Comparison of ENCODE assay signal across 10 mouse cellular contexts in the genomic region with DNA sequence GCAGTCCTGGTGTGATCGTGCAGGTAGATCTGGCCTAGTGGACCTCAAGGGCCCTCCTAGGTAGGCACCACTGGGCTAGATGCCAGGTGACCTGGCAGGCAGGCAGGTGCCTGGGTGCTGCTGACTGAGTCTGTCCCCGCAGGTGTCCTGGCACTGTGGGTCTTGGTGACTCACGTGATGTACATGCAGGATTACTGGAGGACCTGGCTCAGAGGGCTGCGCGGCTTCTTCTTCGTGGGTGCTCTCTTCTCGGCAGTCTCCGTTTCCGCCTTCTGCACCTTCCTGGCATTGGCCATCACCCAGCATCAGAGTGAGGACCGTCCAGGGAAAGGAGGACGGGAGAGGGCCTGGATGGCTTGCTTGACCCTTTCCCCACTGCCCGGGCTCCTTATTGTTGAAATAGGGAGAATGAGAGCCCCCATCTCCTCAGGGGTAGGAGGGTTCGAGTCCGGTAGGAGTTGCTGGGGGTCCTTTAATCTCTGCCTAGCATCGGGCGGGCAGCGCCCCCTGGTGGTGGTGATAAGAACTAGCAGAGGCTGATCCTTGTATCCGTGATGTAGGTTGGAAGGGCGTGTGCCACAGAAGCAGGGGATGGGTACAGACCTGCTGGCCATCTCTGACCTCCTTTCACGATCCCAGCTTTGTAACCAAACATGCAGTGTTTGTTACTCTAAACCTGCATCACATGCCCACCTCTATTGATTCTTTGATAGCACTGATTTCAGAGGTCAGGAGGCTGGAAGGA. TPM values are rescaled to one million over a fixed set of nuclear protein-coding genes. Genes with fewer than 3 reads are reported as not detected.
DNase-seq lines count a peak whose midpoint lies in the region; ATAC-seq and TF ChIP-seq lines count a peak whose summit lies in the region.
"Had no signal": no experiment of that assay in that cellular context is flagged by ENCODE, and none has a peak within 500 bp of the region (broad histone marks: within the 10 kb centered on the region; RNA-seq: fewer than 3 reads in every experiment).

No protein-coding gene starts in this region.

- no peaks in the 10 kb centered on the region for H3K27me3 ChIP-seq in kidney, embryonic 16.5 days (ENCODE audit: insufficient read depth, low read length)
- H3K27me3 ChIP-seq in CH12.LX (replicated peaks): no peaks in the 10 kb centered on the region
- H3K27me3 ChIP-seq in embryonic facial prominence, embryonic 14.5 days (replicated peaks; ENCODE audit: control insufficient read depth, insufficient read depth, low read length): no peaks in the 10 kb centered on the region
- no peaks in the 10 kb centered on the region for H3K27me3 ChIP-seq in limb, embryonic 14.5 days (ENCODE audit: control insufficient read depth, insufficient read depth, low read length)
- H3K27me3 ChIP-seq: lung, embryonic 15.5 days had no signal

- H3K9ac ChIP-seq in kidney, embryonic 16.5 days (replicated peaks; ENCODE audit: low read length): no peak overlapping the region
- no peak overlapping the region for H3K9ac ChIP-seq in CH12.LX (ENCODE audit: insufficient read depth, low read depth)
- H3K9ac ChIP-seq in embryonic facial prominence, embryonic 14.5 days (ENCODE audit: low read depth, low read length): no peak overlapping the region
- no peak overlapping the region for H3K9ac ChIP-seq in limb, embryonic 14.5 days (ENCODE audit: low read depth, low read length, severe bottlenecking)
- H3K9ac ChIP-seq: lung, embryonic 15.5 days had no signal

- H3K4me1 ChIP-seq in kidney, embryonic 16.5 days (ENCODE audit: insufficient read depth, low read length): peaks cover 27% of the 10 kb centered on the region
- peaks cover 21 to 50% of the 10 kb centered on the region in 2 experiments for H3K4me1 ChIP-seq in CH12.LX (ENCODE audit: control insufficient read depth in 1 of 2, insufficient read depth in 2 of 2)
- H3K4me1 ChIP-seq in embryonic facial prominence, embryonic 14.5 days (ENCODE audit: control insufficient read depth, insufficient read depth, low read length): 0 out of 2 replicates have a peak, but pooled peaks cover 1% of the 10 kb centered on the region
- peaks cover under 1% of the 10 kb centered on the region for H3K4me1 ChIP-seq in limb, embryonic 14.5 days (ENCODE audit: control insufficient read depth, insufficient read depth, low read length)

- in situ Hi-C loops in CH12.LX (cut with MboI; ENCODE audit: low pct_ligation_motif_present, low pct_unique_long_range_greater_than_20kb, low sequenced_read_pairs): loop anchor here (5.0 kb wide), 1 partner anchor 57 kb away; no protein-coding TSS in a partner anchor

- peak; percentile 67 for DNase-seq in kidney, adult 18-20 months
- DNase-seq in CH12.LX (ENCODE audit: extremely low read depth): peak; percentile 71
- peak; percentile 79 for DNase-seq in adrenal gland, postnatal 25 days
- peak; percentile 52 for DNase-seq in embryonic facial prominence, embryonic 14.5 days (ENCODE audit: low spot score)
- peak; percentile 55 for DNase-seq in limb, embryonic 14.5 days (ENCODE audit: low spot score)
- DNase-seq in right cerebral cortex, postnatal 4 days: peak; percentile 80
- DNase-seq in gastrocnemius, postnatal 36 days: no peak

- no peak overlapping the region for H3K27ac ChIP-seq in kidney, embryonic 16.5 days (ENCODE audit: low read length)
- H3K27ac ChIP-seq in CH12.LX (ENCODE audit: insufficient read depth, low read depth): peak overlapping the region; percentile 5; the same call in 1 of the 2 replicates
- no peak overlapping the region for H3K27ac ChIP-seq in embryonic facial prominence, embryonic 14.5 days (replicated peaks; ENCODE audit: low read depth, low read length)
- H3K27ac ChIP-seq in limb, embryonic 14.5 days (replicated peaks; ENCODE audit: low read depth, low read length): no peak overlapping the region
- H3K27ac ChIP-seq: lung, embryonic 15.5 days had no signal

- peak; percentile 52 for TF ChIP-seq RAD21 in CH12.LX (IDR thresholded peaks at IDR 0.05; ENCODE audit: low read depth, low read length)

- peaks cover 4% of the 10 kb centered on the region for H3K79me2 ChIP-seq in CH12.LX (replicated peaks; ENCODE audit: control insufficient read depth, extremely low read depth, insufficient read depth, poor library complexity, severe bottlenecking)

- peak; percentile 82 to 97 for TF ChIP-seq CTCF in CH12.LX (conservative IDR thresholded peaks at IDR 0.05 in 1 of 2, IDR thresholded peaks at IDR 0.05 in 1 of 2; ENCODE audit: low read depth in 2 of 2, low read length in 2 of 2)

- 58% methylated on average over 20 of the region's 20 CpGs for WGBS in kidney, embryonic 16.5 days
- 53% methylated on average over 19 of the region's 20 CpGs for WGBS in embryonic facial prominence, embryonic 14.5 days
- WGBS in limb, embryonic 14.5 days: 48% methylated on average over 17 of the region's 20 CpGs

- intact Hi-C loops in gastrocnemius, postnatal 36 days (cut with DNase I): no loop called here

- no peaks in the 10 kb centered on the region for H3K9me3 ChIP-seq in kidney, embryonic 16.5 days (ENCODE audit: low read length)
- H3K9me3 ChIP-seq in CH12.LX (replicated peaks; ENCODE audit: low read length): peaks cover 4% of the 10 kb centered on the region
- no peaks in the 10 kb centered on the region for H3K9me3 ChIP-seq in embryonic facial prominence, embryonic 14.5 days (ENCODE audit: control insufficient read depth, low read length)
- H3K9me3 ChIP-seq in limb, embryonic 14.5 days (ENCODE audit: control insufficient read depth, low read length): no peaks in the 10 kb centered on the region
- H3K9me3 ChIP-seq: lung, embryonic 15.5 days had no signal

- no peak overlapping the region for H3K4me2 ChIP-seq in kidney, embryonic 16.5 days (replicated peaks; ENCODE audit: low read depth, low read length)
- H3K4me2 ChIP-seq in CH12.LX (ENCODE audit: insufficient read depth, low read depth, poor library complexity, severe bottlenecking): no peak overlapping the region
- H3K4me2 ChIP-seq in embryonic facial prominence, embryonic 14.5 days (ENCODE audit: low read depth, low read length): no peak overlapping the region
- no peak overlapping the region for H3K4me2 ChIP-seq in limb, embryonic 14.5 days (replicated peaks; ENCODE audit: low read depth, low read length, severe bottlenecking)
- H3K4me2 ChIP-seq: lung, embryonic 15.5 days had no signal

- TF ChIP-seq EP300 in CH12.LX (IDR thresholded peaks at IDR 0.05; ENCODE audit: low read length): no peak

- no peak overlapping the region for H3K4me3 ChIP-seq in kidney, embryonic 16.5 days (ENCODE audit: low read length)
- H3K4me3 ChIP-seq in CH12.LX (replicated peaks in 1 of 3; ENCODE audit: low read depth in 2 of 3, low read length in 2 of 3, poor library complexity in 1 of 3): no peak overlapping the region
- no peak overlapping the region for H3K4me3 ChIP-seq in embryonic facial prominence, embryonic 14.5 days (ENCODE audit: low read depth, low read length)
- no peak overlapping the region for H3K4me3 ChIP-seq in limb, embryonic 14.5 days (replicated peaks; ENCODE audit: low read length)
- H3K4me3 ChIP-seq: erythroblast, embryonic 14.5 days; lung, embryonic 15.5 days had no signal

- ATAC-seq in kidney, embryonic 16.5 days (ENCODE audit: low FRiP score, low TSS enrichment): no peak
- ATAC-seq in embryonic facial prominence, embryonic 14.5 days (ENCODE audit: low read depth): no peak
- ATAC-seq in limb, embryonic 14.5 days (ENCODE audit: low FRiP score, low read depth): peak; percentile 14; the same call in 1 of the 2 replicates

- dilution Hi-C loops in CH12.LX (cut with MboI; ENCODE audit: extremely low pct_ligation_motif_present, extremely low pct_unique_long_range_greater_than_20kb, low sequenced_read_pairs): loop anchor here (25.0 kb wide), 1 partner anchor 172 kb away; the partner anchor contains the start of gene Tmem106c

- no peak for TF ChIP-seq POLR2A in CH12.LX (IDR thresholded peaks at IDR 0.05; ENCODE audit: low read depth, low read length)
- no peak for TF ChIP-seq POLR2A in limb, embryonic 14.5 days (IDR thresholded peaks at IDR 0.05; ENCODE audit: borderline replicate concordance, extremely low read depth, insufficient read depth, insufficient read length)

- H3K36me3 ChIP-seq in kidney, embryonic 16.5 days (ENCODE audit: insufficient read depth, low read length): peaks cover 36% of the 10 kb centered on the region
- H3K36me3 ChIP-seq in CH12.LX (replicated peaks in 1 of 2; ENCODE audit: control insufficient read depth in 1 of 2, insufficient read depth in 1 of 2, low read length in 1 of 2): peaks cover 48 to 77% of the 10 kb centered on the region in 2 experiments
- peaks cover 36% of the 10 kb centered on the region for H3K36me3 ChIP-seq in embryonic facial prominence, embryonic 14.5 days (ENCODE audit: control insufficient read depth, insufficient read depth, low read length)
- H3K36me3 ChIP-seq in limb, embryonic 14.5 days (ENCODE audit: control insufficient read depth, insufficient read depth, low read length): peaks cover 38% of the 10 kb centered on the region

RNA-seq across cellular contexts. Expression of gene Slc48a1, which starts 11.6 kb away (rescaled TPM):
- 81.7 and 81.9 TPM in 2 replicates for polyA plus RNA-seq in kidney, embryonic 16.5 days (2015; fragmentation: Nextera tagmentation; extraction: Ambion mirVana)
- total RNA-seq in CH12.LX (2012; rRNA removed): 35.0 and 39.4 TPM in 2 replicates
- total RNA-seq in CH12.LX (2014; rRNA removed): 23.2 and 25.4 TPM in 2 replicates
- 50.6 and 56.0 TPM in 2 replicates for polyA plus RNA-seq in CH12.LX (2012; ENCODE audit: insufficient read length, low read depth)
- 92.4 and 108 TPM in 2 replicates for total RNA-seq in adrenal gland, postnatal 25 days (2021)
- 37.5 and 41.9 TPM in 2 replicates for polyA plus RNA-seq in embryonic facial prominence, embryonic 14.5 days (2014; fragmentation: Nextera tagmentation; extraction: Ambion mirVana)
- polyA plus RNA-seq in limb, embryonic 14.5 days (2012; rRNA removed): 23.4 and 29.1 TPM in 2 replicates
- 46.2 and 47.3 TPM in 2 replicates for polyA plus RNA-seq in limb, embryonic 14.5 days (2014; fragmentation: Nextera tagmentation; extraction: Ambion mirVana)
- total RNA-seq in gastrocnemius, postnatal 36 days (2021): 10 to 100 TPM; 44.8 to 46.2 TPM

RNA-seq across cellular contexts. Expression of gene Rapgef3, which starts 22.2 kb away (rescaled TPM):
- 36.3 and 36.4 TPM in 2 replicates for polyA plus RNA-seq in kidney, embryonic 16.5 days (2015; fragmentation: Nextera tagmentation; extraction: Ambion mirVana)
- 2.8 and 3.4 TPM in 2 replicates for total RNA-seq in CH12.LX (2012; rRNA removed)
- 2.2 and 3.2 TPM in 2 replicates for total RNA-seq in CH12.LX (2014; rRNA removed)
- 1.7 and 2.5 TPM in 2 replicates for polyA plus RNA-seq in CH12.LX (2012; ENCODE audit: insufficient read length, low read depth)
- 16.9 and 26.0 TPM in 2 replicates for total RNA-seq in adrenal gland, postnatal 25 days (2021)
- 8.0 and 8.3 TPM in 2 replicates for polyA plus RNA-seq in embryonic facial prominence, embryonic 14.5 days (2014; fragmentation: Nextera tagmentation; extraction: Ambion mirVana)
- polyA plus RNA-seq in limb, embryonic 14.5 days (2012; rRNA removed): 21.7 and 30.9 TPM in 2 replicates
- 8.0 and 8.4 TPM in 2 replicates for polyA plus RNA-seq in limb, embryonic 14.5 days (2014; fragmentation: Nextera tagmentation; extraction: Ambion mirVana)
- total RNA-seq in gastrocnemius, postnatal 36 days (2021): 1 to 10 TPM; 5.1 to 7.7 TPM
- polyA plus RNA-seq: erythroblast, embryonic 14.5 days had no signal

RNA-seq across cellular contexts. Expression of gene Hdac7, which starts 54.4 kb away (rescaled TPM):
- polyA plus RNA-seq in kidney, embryonic 16.5 days (2015; fragmentation: Nextera tagmentation; extraction: Ambion mirVana): 37.3 and 40.0 TPM in 2 replicates
- 18.0 and 21.7 TPM in 2 replicates for total RNA-seq in CH12.LX (2012; rRNA removed)
- 17.7 and 19.8 TPM in 2 replicates for total RNA-seq in CH12.LX (2014; rRNA removed)
- polyA plus RNA-seq in CH12.LX (2012; ENCODE audit: insufficient read length, low read depth): 47.8 and 55.2 TPM in 2 replicates
- total RNA-seq in adrenal gland, postnatal 25 days (2021): 93.1 and 109 TPM in 2 replicates
- 30.8 and 31.7 TPM in 2 replicates for polyA plus RNA-seq in embryonic facial prominence, embryonic 14.5 days (2014; fragmentation: Nextera tagmentation; extraction: Ambion mirVana)
- polyA plus RNA-seq in limb, embryonic 14.5 days (2012; rRNA removed): 79.3 and 113 TPM in 2 replicates
- polyA plus RNA-seq in limb, embryonic 14.5 days (2014; fragmentation: Nextera tagmentation; extraction: Ambion mirVana): 36.5 and 39.5 TPM in 2 replicates
- 10 to 100 TPM; 10.6 to 11.8 TPM for total RNA-seq in gastrocnemius, postnatal 36 days (2021)

RNA-seq across cellular contexts. Expression of gene Endou, which starts 58.8 kb away (rescaled TPM):
- 0.45 and 0.60 TPM in 2 replicates for polyA plus RNA-seq in kidney, embryonic 16.5 days (2015; fragmentation: Nextera tagmentation; extraction: Ambion mirVana)
- 38.9 and 49.5 TPM in 2 replicates for total RNA-seq in CH12.LX (2012; rRNA removed)
- total RNA-seq in CH12.LX (2014; rRNA removed): 60.5 and 66.9 TPM in 2 replicates
- 64.0 and 69.8 TPM in 2 replicates for polyA plus RNA-seq in CH12.LX (2012; ENCODE audit: insufficient read length, low read depth)
- 0.71 and 0.82 TPM in 2 replicates for total RNA-seq in adrenal gland, postnatal 25 days (2021)
- polyA plus RNA-seq in embryonic facial prominence, embryonic 14.5 days (2014; fragmentation: Nextera tagmentation; extraction: Ambion mirVana): 4.1 and 6.2 TPM in 2 replicates
- 7.1 and 9.4 TPM in 2 replicates for polyA plus RNA-seq in limb, embryonic 14.5 days (2012; rRNA removed)
- polyA plus RNA-seq in limb, embryonic 14.5 days (2014; fragmentation: Nextera tagmentation; extraction: Ambion mirVana): 8.7 and 11.6 TPM in 2 replicates
- under 1 TPM; 0.44 to 0.77 TPM for total RNA-seq in gastrocnemius, postnatal 36 days (2021)
- polyA plus RNA-seq: erythroblast, embryonic 14.5 days had no signal

Comparison
In these comparisons a context has a peak if more than half of its experiments do, and no peak if none do; other contexts are left out.
1. DNase-seq: peak in kidney, adult 18-20 months (single experiment), CH12.LX (single experiment), adrenal gland, postnatal 25 days (single experiment), embryonic facial prominence, embryonic 14.5 days (single experiment), limb, embryonic 14.5 days (single experiment) and right cerebral cortex, postnatal 4 days (single experiment); none in gastrocnemius, postnatal 36 days (0 of 2).